Mouse (Mus musculus) heart, embryonic 14.5 days (tissue): ENCODE data around the gene Phlpp1. TPM values are rescaled to one million over a fixed set of nuclear protein-coding genes. Genes with fewer than 3 reads are reported as not detected.

Source experiments
- ATAC-seq: fragments of 200-750 bp; cut with Nextera tagmentation; 2 replicates; pipeline ENCODE4 v1.8.0; 2017; ENCODE audit warnings: low read depth, moderate TSS enrichment; ENCODE audit not compliant: insufficient number of reproducible peaks, insufficient read depth, low FRiP score
- H3K27ac ChIP-seq, 2 experiments: fragments of 200-500 bp in 1 of 2; fragments of 300-500 bp in 1 of 2; sonication (generic) in 1 of 2; replicated peaks in 1 of 2; 2 replicates each; pipeline ENCODE4 v1.5.1; 2012 to 2014; ENCODE audit warnings: low read depth in 2 of 2, low read length in 2 of 2, control low read depth in 1 of 2, mild to moderate bottlenecking in 1 of 2, mixed read lengths in 1 of 2; ENCODE audit not compliant: control insufficient read depth in 1 of 2, insufficient read depth in 1 of 2
- H3K27me3 ChIP-seq: fragments of 300-500 bp; sonication (generic); 2 replicates; pipeline ENCODE4 v1.6.1; 2014; ENCODE audit warnings: mild to moderate bottlenecking, low read length, control low read depth; ENCODE audit not compliant: control insufficient read depth, insufficient read depth
- H3K36me3 ChIP-seq: fragments of 300-500 bp; sonication (generic); 2 replicates; pipeline ENCODE4 v1.6.1; 2014; ENCODE audit warnings: mild to moderate bottlenecking, control low read depth, low read length, mixed read lengths; ENCODE audit not compliant: control insufficient read depth, insufficient read depth
- H3K4me1 ChIP-seq, 2 experiments: fragments of 200-500 bp in 1 of 2; fragments of 300-500 bp in 1 of 2; sonication (generic) in 1 of 2; 2 replicates each; pipeline ENCODE4 v1.6.1; 2012 to 2014; ENCODE audit warnings: low read length in 2 of 2, control low read depth in 1 of 2, mixed read lengths in 1 of 2; ENCODE audit not compliant: control insufficient read depth in 2 of 2, insufficient read depth in 2 of 2
- H3K4me2 ChIP-seq: fragments of 300-500 bp; sonication (generic); 2 replicates; pipeline ENCODE4 v1.6.1; 2014; ENCODE audit warnings: mild to moderate bottlenecking, low read length
- H3K4me3 ChIP-seq, 2 experiments: fragments of 200-500 bp in 1 of 2; fragments of 300-500 bp in 1 of 2; sonication (generic) in 1 of 2; 2 replicates each; pipeline ENCODE4 v1.5.1; 2012 to 2014; ENCODE audit warnings: low read length in 2 of 2, mild to moderate bottlenecking in 2 of 2, control low read depth in 1 of 2, low read depth in 1 of 2, moderate library complexity in 1 of 2; ENCODE audit not compliant: control insufficient read depth in 1 of 2, insufficient read depth in 1 of 2
- H3K9ac ChIP-seq: fragments of 300-500 bp; sonication (generic); 2 replicates; pipeline ENCODE4 v1.6.1; 2014; ENCODE audit warnings: mild to moderate bottlenecking, low read length
- H3K9me3 ChIP-seq: fragments of 300-500 bp; sonication (generic); 2 replicates; pipeline ENCODE4 v1.6.1; 2016; ENCODE audit warnings: low read length, control low read depth; ENCODE audit not compliant: control insufficient read depth
- WGBS: fragments of 180-500 bp; shearing (Covaris S2); extraction: QIAGEN DNeasy Blood & Tissue Kit; methylation state at CpG from one replicate; pipeline ENCODE4 v1.1.7; 2014; 5-methylcytosine and 5-hydroxymethylcytosine counted together
- polyA plus RNA-seq: library from polyadenylated mRNA; unstranded; fragments of >200 nt; fragmentation: Nextera tagmentation; extraction: Ambion mirVana; gene quantifications from 2 replicates; pipeline ENCODE4 v1.2.1, GENCODE M21; 2014

The Phlpp1 gene
- polyA plus RNA-seq, 1 experiment from 2014 or later = 6.7 TPM

DNA sequence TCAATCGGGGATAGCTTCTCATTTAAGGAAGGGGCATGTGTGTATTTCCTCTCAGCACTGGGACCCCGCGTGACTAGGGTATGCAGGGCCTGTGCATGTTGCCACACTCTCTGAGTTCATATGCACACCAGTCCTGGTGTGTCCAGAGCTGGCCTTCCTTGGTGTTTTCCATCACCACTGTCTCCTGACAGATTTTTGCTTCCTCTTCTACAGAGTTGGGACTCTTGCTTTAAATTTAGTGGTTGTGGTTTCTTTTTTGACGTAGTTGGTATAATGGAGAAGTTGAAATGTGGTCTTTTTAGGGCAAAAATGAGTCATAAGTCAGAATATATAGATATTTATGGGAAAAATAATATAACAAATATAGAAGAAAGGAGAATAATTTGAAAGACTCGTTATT lies 59.8 kb downstream of the Phlpp1 start:
- no peaks in the 10 kb centered on the region for H3K9me3 ChIP-seq
- H3K27ac ChIP-seq = no peak overlapping the region
- no peak overlapping the region for H3K4me2 ChIP-seq
- H3K27me3 ChIP-seq = no peaks in the 10 kb centered on the region
- no peaks in the 10 kb centered on the region for H3K36me3 ChIP-seq
- 89% methylated on average over 5 of the region's 5 CpGs for WGBS
- ATAC-seq = no peak
- H3K9ac ChIP-seq = no peak overlapping the region
- no peak overlapping the region for H3K4me3 ChIP-seq
- H3K4me1 ChIP-seq = peaks cover 2 to 24% of the 10 kb centered on the region in 2 experiments; a peak in 2 of 4 replicates

DNA sequence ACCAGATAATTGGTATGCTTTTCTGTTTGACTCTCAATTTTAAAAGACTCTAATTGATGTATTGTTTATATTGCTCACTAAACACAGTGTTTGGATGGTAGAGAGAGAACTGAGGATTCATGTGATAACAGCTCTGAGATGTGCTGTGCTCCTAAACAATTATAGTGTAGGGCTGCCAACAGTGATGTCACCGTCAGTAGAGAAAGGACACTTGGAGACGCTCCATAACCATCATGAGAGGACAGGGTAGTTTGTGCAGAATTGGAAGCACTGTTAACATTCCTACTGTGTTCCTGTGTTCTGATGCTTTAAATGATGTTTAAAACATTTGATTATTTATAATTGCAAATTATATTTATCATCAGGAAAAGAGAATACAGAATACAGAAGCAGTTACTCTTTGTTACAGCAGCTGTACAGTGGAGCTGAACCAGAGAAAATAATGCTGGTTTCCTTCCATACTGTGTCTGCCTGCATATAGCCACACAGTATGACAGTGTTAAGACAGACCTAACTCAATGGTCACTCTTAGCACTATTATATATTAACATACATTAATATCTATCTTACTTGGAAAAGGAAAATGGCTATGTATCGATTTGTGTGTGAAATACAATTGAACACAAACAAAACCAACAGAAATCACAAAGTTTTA lies 60.4 kb downstream of the Phlpp1 start:
- H3K9me3 ChIP-seq = no peaks in the 10 kb centered on the region
- no peak overlapping the region for H3K27ac ChIP-seq
- H3K4me3 ChIP-seq = no peak overlapping the region
- H3K36me3 ChIP-seq = no peaks in the 10 kb centered on the region
- no peak overlapping the region for H3K4me2 ChIP-seq
- whole genome bisulfite sequencing = 50% methylated on average over 3 of the region's 3 CpGs
- H3K9ac ChIP-seq = no peak overlapping the region
- ATAC-seq = no peak
- H3K27me3 ChIP-seq = no peaks in the 10 kb centered on the region
- peaks cover 2 to 19% of the 10 kb centered on the region in 2 experiments; a peak in 2 of 4 replicates for H3K4me1 ChIP-seq

GRCm38 (mm10) chr1:106232460-106232850 lies 60.9 kb downstream of the Phlpp1 start:
- 88% methylated on average over 4 of the region's 4 CpGs for WGBS
- Histone ChIP-seq H3K27me3 (no peaks in the 10 kb centered on the region), H3K9ac (no peak overlapping the region), H3K4me1 (peaks cover 2 to 19% of the 10 kb centered on the region in 2 experiments; a peak in 2 of 4 replicates), H3K4me3 (no peak overlapping the region), H3K9me3 (no peaks in the 10 kb centered on the region), H3K27ac (no peak overlapping the region), H3K4me2 (no peak overlapping the region), H3K36me3 (no peaks in the 10 kb centered on the region)
- ATAC-seq = no peak

GRCm38 (mm10) chr1:106236986-106237385 lies 65.4 kb downstream of the Phlpp1 start:
- Histone ChIP-seq H3K9me3 (no peaks in the 10 kb centered on the region), H3K9ac (no peak overlapping the region), H3K27ac (0 out of 4 replicates have a peak overlapping the region, but pooled peaks of 1 of the 2 experiments have one; percentile 19), H3K4me2 (no peak overlapping the region), H3K4me1 (peaks cover 6 to 19% of the 10 kb centered on the region in 2 experiments), H3K27me3 (no peaks in the 10 kb centered on the region), H3K36me3 (no peaks in the 10 kb centered on the region), H3K4me3 (no peak overlapping the region)
- ATAC-seq = no peak

DNA sequence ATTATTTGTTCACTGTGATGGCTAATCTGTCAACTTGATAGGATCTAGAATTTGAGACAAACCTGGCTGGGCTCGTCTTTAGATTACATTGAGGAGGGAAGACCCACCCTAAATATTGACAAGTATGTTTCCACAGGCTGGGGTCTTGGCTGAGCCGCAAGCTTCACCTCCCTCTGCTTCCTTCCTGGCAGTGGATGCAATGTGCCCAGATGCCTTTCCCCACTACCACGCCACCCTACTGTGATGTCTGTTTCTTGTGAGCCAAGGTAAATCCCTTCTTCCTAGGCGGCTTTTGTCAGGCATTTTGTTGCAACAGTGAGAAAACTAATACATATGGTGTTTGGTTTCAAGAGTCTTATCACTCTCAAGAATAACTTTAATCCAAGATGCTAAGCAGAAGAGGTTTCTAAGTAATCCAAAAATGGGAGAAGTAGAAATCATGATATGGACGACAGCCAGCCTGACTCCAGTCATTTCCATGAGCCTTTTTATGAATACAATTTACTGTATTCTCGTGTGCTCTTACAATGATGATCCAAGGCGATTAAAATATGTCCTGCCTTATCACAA lies 68.6 kb downstream of the Phlpp1 start:
- Histone ChIP-seq H3K4me3 (no peak overlapping the region), H3K4me1 (peaks cover 6 to 25% of the 10 kb centered on the region in 2 experiments), H3K9ac (no peak overlapping the region), H3K4me2 (no peak overlapping the region), H3K27me3 (no peaks in the 10 kb centered on the region), H3K27ac (no peak overlapping the region), H3K9me3 (no peaks in the 10 kb centered on the region), H3K36me3 (no peaks in the 10 kb centered on the region)
- WGBS = 72% methylated on average over 7 of the region's 7 CpGs
- ATAC-seq = no peak

DNA sequence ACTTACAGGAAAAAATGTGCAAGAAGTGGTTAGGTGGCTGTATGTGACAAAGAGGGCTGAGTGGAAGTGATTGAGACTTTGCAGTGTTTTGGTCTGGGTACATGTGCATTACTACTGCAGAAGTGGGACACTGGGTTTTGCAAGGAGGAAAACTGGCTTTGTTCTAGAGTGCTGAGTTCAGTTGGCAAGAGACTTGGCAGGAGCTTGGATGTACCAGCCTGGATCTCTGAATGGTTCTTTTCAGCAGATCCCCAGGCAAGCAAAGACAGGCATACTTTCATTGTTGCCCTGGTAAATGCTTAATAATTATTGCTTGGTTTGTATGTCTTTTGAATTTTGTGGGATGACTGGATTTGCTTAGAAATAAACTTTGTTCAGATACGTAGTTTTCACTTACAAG lies 69.5 kb downstream of the Phlpp1 start:
- no peak overlapping the region for H3K4me2 ChIP-seq
- no peak overlapping the region for H3K9ac ChIP-seq
- H3K27me3 ChIP-seq = no peaks in the 10 kb centered on the region
- no peak overlapping the region for H3K27ac ChIP-seq
- ATAC-seq = no peak
- H3K36me3 ChIP-seq = no peaks in the 10 kb centered on the region
- no peak overlapping the region for H3K4me3 ChIP-seq
- H3K9me3 ChIP-seq = no peaks in the 10 kb centered on the region
- 83% methylated on average over 1 of the region's 1 CpGs for WGBS
- H3K4me1 ChIP-seq = peaks cover 6 to 25% of the 10 kb centered on the region in 2 experiments

DNA sequence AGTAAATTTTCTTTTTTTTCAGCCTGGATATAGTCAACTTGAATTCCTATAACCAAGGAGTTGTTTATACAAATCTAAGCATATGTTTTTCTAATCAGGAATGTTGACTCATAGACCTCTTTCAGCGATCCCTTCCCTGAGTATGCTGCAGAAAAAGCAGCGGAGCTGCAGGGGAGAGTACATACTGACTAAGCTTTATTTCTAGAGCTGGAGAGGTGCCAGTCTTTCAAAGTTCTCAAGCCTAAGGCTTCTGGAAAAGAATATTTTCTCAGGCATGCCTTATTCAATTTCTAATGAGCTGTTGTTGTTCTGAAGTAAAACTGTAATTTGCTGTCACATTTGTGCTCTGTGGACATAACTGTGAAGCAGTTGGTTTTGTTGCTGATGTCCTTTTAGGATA lies 70.6 kb downstream of the Phlpp1 start:
- no peak overlapping the region for H3K27ac ChIP-seq

More for the DNA sequence above, 70.6 kb downstream of the Phlpp1 start:
- Histone ChIP-seq H3K9ac (no peak overlapping the region), H3K27me3 (no peaks in the 10 kb centered on the region), H3K9me3 (no peaks in the 10 kb centered on the region), H3K36me3 (no peaks in the 10 kb centered on the region), H3K4me1 (peaks cover 6 to 25% of the 10 kb centered on the region in 2 experiments), H3K4me2 (peak overlapping the region; percentile 17; the same call in 1 of the 2 replicates), H3K4me3 (no peak overlapping the region)
- 9% methylated on average over 2 of the region's 2 CpGs for WGBS
- ATAC-seq = no peak
